Mouse (Mus musculus) ES-Bruce4 (cell line): ENCODE results near the gene Sox30. TPM values are rescaled to one million over a fixed set of nuclear protein-coding genes. Genes with fewer than 3 reads are reported as not detected.
A peak's percentile ranks its signal among the peaks of the same experiment; 100 is the strongest.

Experiments used
- H3K27ac ChIP-seq: 2 replicates; pipeline ENCODE4 v1.5.1; 2012; ENCODE audit warnings: low read length, inconsistent platforms; ENCODE audit not compliant: insufficient read depth
- H3K27me3 ChIP-seq: 2 replicates; pipeline ENCODE4 v1.6.1; 2012; ENCODE audit warnings: mild to moderate bottlenecking, low read length, inconsistent platforms; ENCODE audit not compliant: control insufficient read depth, poor library complexity, insufficient read depth, severe bottlenecking
- H3K36me3 ChIP-seq: 2 replicates; pipeline ENCODE4 v1.6.1; 2012; ENCODE audit warnings: inconsistent platforms, mild to moderate bottlenecking, low read length, moderate library complexity; ENCODE audit not compliant: control insufficient read depth, poor library complexity, insufficient read depth, severe bottlenecking
- H3K4me1 ChIP-seq: one replicate; pipeline ENCODE4 v1.8.1; 2011; ENCODE audit warnings: low read length; ENCODE audit not compliant: control insufficient read depth, insufficient read depth
- H3K4me3 ChIP-seq: 2 replicates; pipeline ENCODE4 v1.5.1; 2011; ENCODE audit warnings: low read depth, mild to moderate bottlenecking, low read length
- H3K9ac ChIP-seq: 2 replicates; pipeline ENCODE4 v1.6.1; 2012; ENCODE audit warnings: low read depth, mild to moderate bottlenecking, inconsistent platforms; ENCODE audit not compliant: poor library complexity, severe bottlenecking
- H3K9me3 ChIP-seq: replicated peaks from 2 replicates; pipeline ENCODE4 v1.6.1; 2012; ENCODE audit warnings: mild to moderate bottlenecking, low read length, inconsistent platforms; ENCODE audit not compliant: control insufficient read depth, poor library complexity, insufficient read depth, severe bottlenecking
- CTCF ChIP-seq: IDR thresholded peaks from one replicate; pipeline ENCODE4 v1.8.1; 2011; ENCODE audit warnings: low read depth, low read length
- EP300 ChIP-seq: IDR thresholded peaks from 2 replicates; pipeline ENCODE4 v1.6.1; 2011; ENCODE audit warnings: low read depth, low read length; ENCODE audit not compliant: insufficient read depth
- POLR2A ChIP-seq: IDR thresholded peaks from one replicate; pipeline ENCODE4 v1.8.1; 2011; ENCODE audit warnings: low read length; ENCODE audit not compliant: insufficient read depth
- polyA plus RNA-seq: library from polyadenylated mRNA; stranded (reverse); fragments of >200 nt; gene quantifications from 2 replicates; pipeline ENCODE4 v1.2.4, GENCODE M21; 2011; ENCODE audit warnings: low read depth; ENCODE audit not compliant: missing spikeins, insufficient read depth, insufficient read length

The Sox30 gene
- polyA plus RNA-seq, 1 experiment, result 0.87 TPM

DNA sequence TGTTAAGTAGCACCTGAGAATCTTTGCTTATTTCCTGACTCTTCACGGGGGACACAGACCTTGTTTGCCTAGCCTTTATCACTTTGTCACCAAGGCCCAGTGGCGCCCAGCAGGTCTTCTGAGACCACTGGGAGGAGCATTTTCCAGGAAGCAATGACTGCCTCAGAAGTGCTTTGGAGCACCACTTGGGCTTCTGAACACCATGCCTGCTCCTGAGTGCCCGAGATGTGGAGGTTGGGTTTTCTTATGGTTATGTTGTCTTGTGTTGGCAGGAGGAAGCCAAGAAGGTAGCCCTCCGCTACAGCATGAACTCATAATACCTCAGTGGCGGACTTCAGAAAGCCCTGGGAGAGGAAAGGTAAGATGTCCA lies 80.5 kb downstream of the Sox30 start:
- peaks cover 8% of the 10 kb centered on the region for H3K4me1 ChIP-seq
- H3K4me3 ChIP-seq, result no peak overlapping the region
- no peak overlapping the region for H3K9ac ChIP-seq
- H3K9me3 ChIP-seq, result no peaks in the 10 kb centered on the region
- TF ChIP-seq EP300 (no peak), CTCF (no peak), POLR2A (no peak)
- no peaks in the 10 kb centered on the region for H3K27me3 ChIP-seq
- no peak overlapping the region for H3K27ac ChIP-seq
- peaks cover 15% of the 10 kb centered on the region for H3K36me3 ChIP-seq

DNA sequence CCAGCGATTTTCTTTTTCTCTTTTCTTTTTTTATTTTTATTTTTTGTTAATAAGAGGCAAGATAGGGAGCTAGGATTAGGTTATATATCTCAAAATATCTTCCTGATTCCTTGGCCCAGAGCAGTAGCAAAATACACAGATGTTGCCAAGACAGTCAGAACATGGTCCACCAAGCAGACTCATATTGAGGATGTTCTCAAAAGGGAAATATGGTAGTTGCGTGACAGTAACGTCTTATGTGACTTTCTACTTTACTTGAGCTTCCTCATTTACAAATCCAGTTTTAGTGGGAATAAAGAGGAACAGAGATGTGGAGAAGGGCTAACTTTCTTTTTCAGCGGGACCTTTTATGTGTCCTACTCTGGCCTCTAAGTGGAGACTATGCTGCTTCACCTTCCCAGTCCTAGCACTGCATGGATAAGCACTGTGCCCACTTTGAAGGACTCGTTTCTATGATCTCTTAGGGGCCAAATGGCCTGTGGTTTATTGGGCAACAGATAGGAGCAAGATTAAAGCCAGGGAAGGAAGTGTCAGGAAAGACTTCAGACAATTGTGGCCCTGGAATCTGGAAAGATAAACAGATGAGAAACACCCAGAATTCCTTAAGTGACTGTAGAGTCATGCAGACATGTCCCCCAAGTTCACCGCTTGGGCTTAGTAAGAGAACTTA lies 81.8 kb downstream of the Sox30 start:
- no peak overlapping the region for H3K4me3 ChIP-seq
- H3K36me3 ChIP-seq, result peaks cover 15% of the 10 kb centered on the region
- H3K9me3 ChIP-seq, result no peaks in the 10 kb centered on the region
- H3K9ac ChIP-seq, result no peak overlapping the region
- TF ChIP-seq POLR2A, result no peak
- no peak for TF ChIP-seq CTCF
- TF ChIP-seq EP300, result no peak
- 0 out of 2 replicates have a peak overlapping the region, but pooled peaks have one; percentile 16 for H3K27ac ChIP-seq
- H3K27me3 ChIP-seq, result no peaks in the 10 kb centered on the region
- H3K4me1 ChIP-seq, result peaks cover 8% of the 10 kb centered on the region

DNA sequence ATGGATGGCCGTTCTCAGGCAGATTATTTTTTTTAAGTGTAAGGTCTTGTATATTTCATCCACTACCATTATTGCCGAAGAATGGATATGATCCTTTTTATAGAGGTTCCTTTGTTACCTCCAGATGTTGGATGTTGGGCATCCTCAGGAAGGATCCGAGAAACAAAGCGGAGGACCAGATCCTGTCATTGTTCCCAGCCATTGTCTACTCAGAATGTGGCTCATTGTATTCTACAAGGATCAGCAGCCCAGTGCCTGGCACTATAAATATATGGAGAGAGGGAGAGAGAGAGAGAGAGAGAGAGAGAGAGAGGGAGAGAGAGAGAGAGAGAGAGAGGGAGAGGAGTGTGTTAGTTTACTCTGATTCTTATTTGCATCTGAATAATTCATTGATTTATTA lies 82.5 kb downstream of the Sox30 start:
- Histone ChIP-seq H3K4me1 (peaks cover 11% of the 10 kb centered on the region), H3K27ac (peak overlapping the region; percentile 91), H3K9me3 (no peaks in the 10 kb centered on the region), H3K36me3 (peaks cover 15% of the 10 kb centered on the region), H3K4me3 (no peak overlapping the region), H3K27me3 (no peaks in the 10 kb centered on the region), H3K9ac (no peak overlapping the region)
- TF ChIP-seq POLR2A, result no peak
- no peak for TF ChIP-seq CTCF
- no peak for TF ChIP-seq EP300

GRCm38 (mm10) chr11:46062993-46063731 lies 83.1 kb downstream of the Sox30 start:
- TF ChIP-seq CTCF, result peak; percentile 22
- no peak for TF ChIP-seq POLR2A
- TF ChIP-seq EP300, result peak; percentile 84
- H3K27ac ChIP-seq, result peak overlapping the region; percentile 91
- H3K36me3 ChIP-seq, result peaks cover 15% of the 10 kb centered on the region
- H3K4me3 ChIP-seq, result 0 out of 2 replicates have a peak overlapping the region, but pooled peaks have one; percentile 27
- no peaks in the 10 kb centered on the region for H3K27me3 ChIP-seq
- H3K4me1 ChIP-seq, result peaks cover 11% of the 10 kb centered on the region
- H3K9ac ChIP-seq, result 0 out of 2 replicates have a peak overlapping the region, but pooled peaks have one; percentile 21
- H3K9me3 ChIP-seq, result no peaks in the 10 kb centered on the region

GRCm38 (mm10) chr11:46064767-46065166 lies 84.7 kb downstream of the Sox30 start:
- TF ChIP-seq POLR2A, result no peak
- TF ChIP-seq EP300, result no peak
- no peak for TF ChIP-seq CTCF
- Histone ChIP-seq H3K4me3 (no peak overlapping the region), H3K27me3 (no peaks in the 10 kb centered on the region), H3K4me1 (peaks cover 11% of the 10 kb centered on the region), H3K9me3 (no peaks in the 10 kb centered on the region), H3K9ac (0 out of 2 replicates have a peak overlapping the region, but pooled peaks have one; percentile 7), H3K27ac (peak overlapping the region; percentile 23), H3K36me3 (peaks cover 15% of the 10 kb centered on the region)

DNA sequence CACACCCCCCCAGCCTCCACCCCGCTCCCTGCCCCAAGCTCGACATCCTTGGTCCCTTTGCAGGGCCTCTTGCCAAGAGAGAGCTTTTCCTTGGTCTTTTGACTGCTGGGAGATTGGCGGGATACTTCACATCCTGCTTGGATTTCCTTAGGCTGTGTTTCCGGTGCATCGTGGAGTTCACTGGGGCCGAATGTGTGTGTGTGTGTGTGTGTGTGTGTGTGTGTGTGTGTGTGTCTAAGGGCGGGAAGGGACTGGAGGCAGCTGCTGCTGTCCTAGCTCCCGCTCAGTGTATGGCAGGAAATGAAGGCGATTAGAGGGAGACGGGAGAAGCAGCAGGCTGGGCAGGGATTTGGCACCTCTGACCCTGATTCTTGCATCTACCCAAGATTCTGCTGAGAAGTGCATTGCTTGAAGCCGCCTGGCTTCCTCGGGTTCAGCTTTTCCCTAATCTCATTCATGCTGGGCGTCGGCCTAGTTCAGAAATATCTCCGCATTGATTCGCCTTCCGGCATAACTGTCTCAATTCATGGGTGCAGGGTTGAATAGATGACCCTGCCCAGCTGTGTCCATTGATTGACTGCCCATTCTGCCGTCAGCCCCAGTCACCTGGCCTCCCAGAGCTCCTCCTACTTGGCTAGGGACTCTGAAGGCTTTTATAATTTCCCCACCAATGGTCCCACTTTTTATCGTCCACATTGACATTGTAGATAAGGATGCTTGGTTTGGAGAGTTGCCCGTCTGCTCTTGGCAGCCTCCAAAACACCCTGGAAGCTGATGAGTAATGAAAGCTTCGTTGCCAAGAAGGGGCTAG lies 85.3 kb downstream of the Sox30 start:
- Histone ChIP-seq H3K36me3 (peaks cover 15% of the 10 kb centered on the region), H3K27ac (peak overlapping the region; percentile 30), H3K27me3 (no peaks in the 10 kb centered on the region), H3K9ac (0 out of 2 replicates have a peak overlapping the region, but pooled peaks have one; percentile 7), H3K4me1 (peaks cover 7% of the 10 kb centered on the region), H3K9me3 (no peaks in the 10 kb centered on the region), H3K4me3 (no peak overlapping the region)
- TF ChIP-seq EP300 (0 out of 2 replicates have a peak, but pooled peaks have one; percentile 20), CTCF (no peak)

Other genes starting within 250 kb of the Sox30 start
- 76.2 and 77.6 TPM in 2 replicates for gene Clint1, start 128.3 kb upstream of the Sox30 start, polyA plus RNA-seq
- gene Lsm11, start 35.4 kb upstream of the Sox30 start, polyA plus RNA-seq, result 8.5 and 8.7 TPM in 2 replicates
- gene Thg1l, start 24.8 kb upstream of the Sox30 start, polyA plus RNA-seq, result 33.7 and 36.3 TPM in 2 replicates
- 5.5 TPM in 1 of 2 replicates, not detected in the other for gene Gm12166, start 72.0 kb downstream of the Sox30 start, polyA plus RNA-seq
- gene Adam19, start 75.7 kb downstream of the Sox30 start, polyA plus RNA-seq, result 51.2 and 51.6 TPM in 2 replicates
- gene Nipal4, start 186.2 kb downstream of the Sox30 start, polyA plus RNA-seq, result 3.6 and 4.1 TPM in 2 replicates